Mouse (Mus musculus): ENCODE results near the gene Med15. TPM values are rescaled to one million over a fixed set of nuclear protein-coding genes. Genes with fewer than 3 reads are reported as not detected.

The Med15 gene
- polyA plus RNA-seq, 1 experiment, result 86.1 TPM

DNA sequence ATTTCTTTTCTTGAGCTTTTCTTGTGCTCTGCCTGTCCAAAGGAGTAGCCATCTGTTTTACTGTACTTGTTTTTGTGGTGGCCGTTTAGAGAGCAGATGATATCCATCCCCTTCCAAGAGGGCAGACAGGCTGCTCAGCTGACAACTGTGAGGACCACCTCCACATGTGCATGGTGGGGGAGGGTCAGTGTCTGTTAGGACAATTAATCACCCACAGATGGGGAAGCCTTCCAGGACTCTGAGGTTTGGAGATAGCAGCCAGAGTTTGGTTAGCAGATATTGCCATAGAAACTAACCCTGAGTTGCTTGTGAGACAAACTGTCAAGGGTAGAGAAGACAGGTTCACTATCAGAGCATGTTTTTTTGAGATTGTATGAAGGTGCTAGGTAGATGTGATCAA is 28.4 kb upstream of the Med15 start:
- TF ChIP-seq CTCF (IDR thresholded peaks at IDR 0.05; ENCODE audit: control insufficient read depth, insufficient read depth, insufficient replicate concordance, low read depth, low read length), result no peak
- H3K27me3 ChIP-seq (ENCODE audit: control insufficient read depth, insufficient read depth, low read length), result no peaks in the 10 kb centered on the region
- H3K27ac ChIP-seq (ENCODE audit: control insufficient read depth, insufficient read depth, low read depth, low read length), result no peak overlapping the region
- H3K4me1 ChIP-seq (ENCODE audit: control insufficient read depth, insufficient read depth, low read length), result peaks cover 7% of the 10 kb centered on the region
- no peak overlapping the region for H3K4me3 ChIP-seq (ENCODE audit: control insufficient read depth, low read depth, low read length)
- no peaks in the 10 kb centered on the region for H3K36me3 ChIP-seq (ENCODE audit: control insufficient read depth, insufficient read depth, low read length)

GRCm38 (mm10) chr16:17760657-17761056 is 28.0 kb upstream of the Med15 start:
- Histone ChIP-seq H3K4me1 (ENCODE audit: control insufficient read depth, insufficient read depth, low read length) (peaks cover 7% of the 10 kb centered on the region), H3K4me3 (ENCODE audit: control insufficient read depth, low read depth, low read length) (no peak overlapping the region), H3K36me3 (ENCODE audit: control insufficient read depth, insufficient read depth, low read length) (no peaks in the 10 kb centered on the region), H3K27ac (ENCODE audit: control insufficient read depth, insufficient read depth, low read depth, low read length) (no peak overlapping the region), H3K27me3 (ENCODE audit: control insufficient read depth, insufficient read depth, low read length) (no peaks in the 10 kb centered on the region)
- no peak for TF ChIP-seq POLR2A (IDR thresholded peaks at IDR 0.05; ENCODE audit: control insufficient read depth, low read depth, low read length)
- TF ChIP-seq CTCF (IDR thresholded peaks at IDR 0.05; ENCODE audit: control insufficient read depth, insufficient read depth, insufficient replicate concordance, low read depth, low read length), result peak; percentile 69; the same call in 1 of the 2 replicates

GRCm38 (mm10) chr16:17759813-17760321 is 27.2 kb upstream of the Med15 start:
- peak overlapping the region; percentile 87 for H3K4me3 ChIP-seq (ENCODE audit: control insufficient read depth, low read depth, low read length)
- TF ChIP-seq CTCF (IDR thresholded peaks at IDR 0.05; ENCODE audit: control insufficient read depth, insufficient read depth, insufficient replicate concordance, low read depth, low read length) (no peak), POLR2A (IDR thresholded peaks at IDR 0.05; ENCODE audit: control insufficient read depth, low read depth, low read length) (no peak)
- H3K27ac ChIP-seq (ENCODE audit: control insufficient read depth, insufficient read depth, low read depth, low read length), result peak overlapping the region; percentile 22; the same call in 1 of the 2 replicates

GRCm38 (mm10) chr16:17759344-17759773 is 26.7 kb upstream of the Med15 start, which contains the start of gene Klhl22:
Klhl22 (plus strand) TSS chr16:17759618.
- H3K27ac ChIP-seq (ENCODE audit: control insufficient read depth, insufficient read depth, low read depth, low read length), result peak within 1 kb of the TSS; percentile 34

More at GRCm38 (mm10) chr16:17759813-17760321, 27.2 kb upstream of the Med15 start:
- H3K4me1 ChIP-seq (ENCODE audit: control insufficient read depth, insufficient read depth, low read length), result peaks cover 7% of the 10 kb centered on the region
- no peaks in the 10 kb centered on the region for H3K27me3 ChIP-seq (ENCODE audit: control insufficient read depth, insufficient read depth, low read length)
- no peaks in the 10 kb centered on the region for H3K36me3 ChIP-seq (ENCODE audit: control insufficient read depth, insufficient read depth, low read length)

DNA sequence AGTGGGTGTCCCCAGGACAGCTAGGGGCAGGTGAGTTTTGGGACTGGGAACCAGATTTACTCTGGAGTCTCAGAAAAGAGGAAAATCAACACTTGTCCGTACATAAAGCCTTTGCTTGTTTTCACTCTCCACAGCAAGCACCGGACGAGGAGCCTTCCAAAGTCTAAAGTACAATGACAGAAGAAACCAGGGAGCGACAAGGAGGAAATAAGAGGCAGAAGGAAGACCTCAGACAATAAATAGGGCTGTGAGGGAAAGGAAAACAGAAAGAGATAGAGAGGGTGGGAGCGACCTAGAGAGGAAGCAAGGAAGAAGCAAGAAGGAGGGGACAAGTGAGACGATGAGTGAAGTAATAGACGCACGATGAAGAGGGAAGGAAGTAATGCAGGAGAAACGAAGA is 26.2 kb upstream of the Med15 start:
- H3K4me1 ChIP-seq (ENCODE audit: control insufficient read depth, insufficient read depth, low read length), result peaks cover 7% of the 10 kb centered on the region
- no peak for TF ChIP-seq CTCF (IDR thresholded peaks at IDR 0.05; ENCODE audit: control insufficient read depth, insufficient read depth, insufficient replicate concordance, low read depth, low read length)
- TF ChIP-seq POLR2A (IDR thresholded peaks at IDR 0.05; ENCODE audit: control insufficient read depth, low read depth, low read length), result no peak
- H3K4me3 ChIP-seq (ENCODE audit: control insufficient read depth, low read depth, low read length), result peak overlapping the region; percentile 84
- peak overlapping the region; percentile 34; the same call in 1 of the 2 replicates for H3K27ac ChIP-seq (ENCODE audit: control insufficient read depth, insufficient read depth, low read depth, low read length)
- no peaks in the 10 kb centered on the region for H3K27me3 ChIP-seq (ENCODE audit: control insufficient read depth, insufficient read depth, low read length)
- no peaks in the 10 kb centered on the region for H3K36me3 ChIP-seq (ENCODE audit: control insufficient read depth, insufficient read depth, low read length)

More at GRCm38 (mm10) chr16:17759344-17759773, 26.7 kb upstream of the Med15 start, which contains the start of gene Klhl22:
- Histone ChIP-seq H3K4me1 (ENCODE audit: control insufficient read depth, insufficient read depth, low read length) (peaks cover 7% of the 10 kb centered on the region), H3K27me3 (ENCODE audit: control insufficient read depth, insufficient read depth, low read length) (no peaks in the 10 kb centered on the region), H3K4me3 (ENCODE audit: control insufficient read depth, low read depth, low read length) (peak within 1 kb of the TSS; percentile 87), H3K36me3 (ENCODE audit: control insufficient read depth, insufficient read depth, low read length) (no peaks in the 10 kb centered on the region)
- no peak for TF ChIP-seq CTCF (IDR thresholded peaks at IDR 0.05; ENCODE audit: control insufficient read depth, insufficient read depth, insufficient replicate concordance, low read depth, low read length)
- TF ChIP-seq POLR2A (IDR thresholded peaks at IDR 0.05; ENCODE audit: control insufficient read depth, low read depth, low read length), result peak; percentile 82

DNA sequence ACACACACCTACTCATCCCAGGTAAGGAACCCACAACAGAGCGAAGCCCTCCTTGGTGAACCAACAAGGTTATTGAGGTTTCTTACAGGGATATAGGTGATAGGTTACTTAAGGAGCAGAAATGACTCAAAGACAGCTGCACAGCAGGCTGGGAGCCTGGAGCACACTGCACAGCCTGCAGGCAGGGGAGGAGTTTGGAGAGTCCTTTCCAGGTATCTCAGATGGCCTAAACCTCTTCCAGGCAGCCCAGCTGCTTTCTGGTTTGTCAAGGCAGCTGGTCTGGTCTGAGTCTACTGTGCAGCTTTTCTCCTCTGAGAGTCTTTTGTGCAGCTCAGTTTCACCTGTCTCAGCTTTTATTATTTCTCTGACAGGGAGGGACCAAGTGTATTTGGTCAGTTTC is 25.1 kb upstream of the Med15 start:
- no peaks in the 10 kb centered on the region for H3K27me3 ChIP-seq (ENCODE audit: control insufficient read depth, insufficient read depth, low read length)
- H3K27ac ChIP-seq (ENCODE audit: control insufficient read depth, insufficient read depth, low read depth, low read length), result no peak overlapping the region
- H3K36me3 ChIP-seq (ENCODE audit: control insufficient read depth, insufficient read depth, low read length), result no peaks in the 10 kb centered on the region
- peaks cover 7% of the 10 kb centered on the region for H3K4me1 ChIP-seq (ENCODE audit: control insufficient read depth, insufficient read depth, low read length)
- TF ChIP-seq CTCF (IDR thresholded peaks at IDR 0.05; ENCODE audit: control insufficient read depth, insufficient read depth, insufficient replicate concordance, low read depth, low read length), result no peak
- no peak for TF ChIP-seq POLR2A (IDR thresholded peaks at IDR 0.05; ENCODE audit: control insufficient read depth, low read depth, low read length)
- no peak overlapping the region for H3K4me3 ChIP-seq (ENCODE audit: control insufficient read depth, low read depth, low read length)

- H3K4me1 ChIP-seq (ENCODE audit: control insufficient read depth, insufficient read depth, low read length), result no peaks in the 10 kb centered on the region
- no peaks in the 10 kb centered on the region for H3K36me3 ChIP-seq (ENCODE audit: control insufficient read depth, insufficient read depth, low read length)
- TF ChIP-seq POLR2A (IDR thresholded peaks at IDR 0.05; ENCODE audit: control insufficient read depth, low read depth, low read length) (no peak), CTCF (IDR thresholded peaks at IDR 0.05; ENCODE audit: control insufficient read depth, insufficient read depth, insufficient replicate concordance, low read depth, low read length) (no peak)
- H3K27ac ChIP-seq (ENCODE audit: control insufficient read depth, insufficient read depth, low read depth, low read length), result no peak overlapping the region
- no peaks in the 10 kb centered on the region for H3K27me3 ChIP-seq (ENCODE audit: control insufficient read depth, insufficient read depth, low read length)
- no peak overlapping the region for H3K4me3 ChIP-seq (ENCODE audit: control insufficient read depth, low read depth, low read length)
Observed at GRCm38 (mm10) chr16:17753686-17754085, 21.0 kb upstream of the Med15 start.

Data from testis, adult 2 months (tissue).